Mouse (Mus musculus) bone marrow macrophage, adult 2 months (primary cell): ENCODE data around the gene Minos1.

Source experiments
- CTCF ChIP-seq: IDR thresholded peaks from 2 replicates; pipeline ENCODE4 v1.5.1; 2012; ENCODE audit warnings: low read depth, mild to moderate bottlenecking, low read length, moderate library complexity
- POLR2A ChIP-seq: IDR thresholded peaks from 2 replicates; pipeline ENCODE4 v1.6.1; 2012; ENCODE audit warnings: mild to moderate bottlenecking, low read depth, low read length, borderline replicate concordance

DNA sequence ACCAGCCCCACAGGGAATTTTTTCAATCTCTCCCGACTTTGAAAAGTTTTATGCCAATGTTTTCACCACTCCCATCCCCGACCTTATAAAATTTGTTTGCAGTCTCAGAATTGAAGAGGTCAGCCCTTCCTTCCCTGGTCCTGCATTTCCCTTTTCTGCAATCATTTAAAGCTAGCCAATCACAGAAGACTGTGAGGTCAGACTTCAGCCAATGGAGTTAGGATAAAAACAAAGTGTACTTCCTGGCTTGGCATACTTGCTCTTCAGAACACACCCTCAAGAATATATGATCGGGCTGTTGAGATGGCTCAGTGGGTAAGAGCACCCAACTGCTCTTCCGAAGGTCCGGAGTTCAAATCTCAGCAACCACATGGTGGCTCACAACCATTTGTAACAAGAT lies 2.2 kb upstream of the Minos1 start:
- no peak for TF ChIP-seq CTCF
- no peak for TF ChIP-seq POLR2A
